ENCODE assay signal across 8 mouse cellular contexts in the genomic region with DNA sequence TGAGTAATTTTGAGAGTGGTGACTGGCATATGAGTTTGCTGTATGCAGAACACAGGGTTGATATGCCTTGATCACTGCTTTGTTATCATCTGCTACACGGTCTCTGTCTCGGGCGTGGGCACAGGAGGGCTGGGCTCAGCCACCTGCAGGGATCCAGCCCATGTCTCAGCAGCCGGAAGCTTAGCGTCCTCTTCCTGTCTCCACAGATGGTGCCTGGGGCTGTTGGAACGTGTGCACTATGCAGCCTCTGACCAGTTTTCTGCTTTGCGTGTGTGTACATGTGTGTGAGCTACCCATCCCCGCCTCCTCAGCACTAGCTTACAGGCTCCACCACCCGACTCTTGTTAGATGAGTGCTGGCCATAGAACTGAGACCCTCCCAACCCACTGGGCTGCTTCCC.
DNase-seq lines count a peak whose midpoint lies in the region; ATAC-seq and TF ChIP-seq lines count a peak whose summit lies in the region.

No protein-coding gene starts in this region.

- ATAC-seq in heart, postnatal 0 days (ENCODE audit: insufficient read depth, low read depth), result no peak

- H3K9me3 ChIP-seq in heart, postnatal 0 days (replicated peaks; ENCODE audit: control insufficient read depth, low read length), result no peaks in the 10 kb centered on the region

- no peak overlapping the region; the same call in 1 of the 2 replicates for H3K9ac ChIP-seq in heart, postnatal 0 days (replicated peaks; ENCODE audit: low read depth, low read length)

- H3K79me2 ChIP-seq in macrophage (ENCODE audit: inconsistent target), result peaks cover 84% of the 10 kb centered on the region

- peak overlapping the region; percentile 11 for H3K4me2 ChIP-seq in heart, postnatal 0 days (ENCODE audit: low read depth, low read length)

- DNase-seq in layer of hippocampus, postnatal 10 days (ENCODE audit: low spot score in 2 of 2), result peak; percentile 21 to 36
- DNase-seq in layer of hippocampus, postnatal 25 days (ENCODE audit: extremely low spot score in 1 of 2, low spot score in 1 of 2), result no peak
- DNase-seq in c-Kit-positive CD71-positive TER-119-negative erythroid progenitor cells, embryonic 14.5 days (ENCODE audit: low read depth), result peak; percentile 51
- no peak for DNase-seq in heart, postnatal 0 days (ENCODE audit: low spot score)
- DNase-seq in thymus, postnatal 10 days (ENCODE audit: low spot score in 2 of 2), result peak; percentile 77 to 87
- DNase-seq in gastrocnemius, adult 18-20 months (ENCODE audit: low spot score), result no peak
- DNase-seq in kidney, adult 11 months, result no peak

- no peak for TF ChIP-seq EP300 in heart, postnatal 0 days (IDR thresholded peaks at IDR 0.05; ENCODE audit: low read depth)

- H3K27ac ChIP-seq in heart, postnatal 0 days (ENCODE audit: low read depth), result peak overlapping the region; percentile 91
- H3K27ac ChIP-seq in macrophage, result peak overlapping the region; percentile 33

- peaks cover 56% of the 10 kb centered on the region for H3K4me1 ChIP-seq in heart, postnatal 0 days (ENCODE audit: control insufficient read depth, insufficient read depth)

- no peak overlapping the region for H3K4me3 ChIP-seq in heart, postnatal 0 days (ENCODE audit: low read depth, low read length)
- no peak overlapping the region for H3K4me3 ChIP-seq in macrophage (ENCODE audit: inconsistent target)

- no peaks in the 10 kb centered on the region for H3K27me3 ChIP-seq in heart, postnatal 0 days (ENCODE audit: control insufficient read depth, insufficient read depth, low read length)

- peaks cover 22% of the 10 kb centered on the region for H3K36me3 ChIP-seq in heart, postnatal 0 days (replicated peaks; ENCODE audit: control insufficient read depth, insufficient read depth, low read length)
- H3K36me3 ChIP-seq in macrophage (ENCODE audit: inconsistent target), result peaks cover 8% of the 10 kb centered on the region

- no peak for TF ChIP-seq CTCF in heart, postnatal 0 days (IDR thresholded peaks at IDR 0.05; ENCODE audit: low read depth)

- 44% methylated on average over 9 of the region's 9 CpGs for whole genome bisulfite sequencing in heart, postnatal 0 days
- 17% methylated on average over 9 of the region's 9 CpGs for WGBS in macrophage (ENCODE audit: missing documents)

Comparison
In these comparisons a context has a peak if more than half of its experiments do, and no peak if none do; other contexts are left out.
1. DNase-seq: peak in layer of hippocampus, postnatal 10 days (2 of 2), c-Kit-positive CD71-positive TER-119-negative erythroid progenitor cells, embryonic 14.5 days (single experiment) and thymus, postnatal 10 days (2 of 2); none in layer of hippocampus, postnatal 25 days (0 of 2), heart, postnatal 0 days (single experiment), gastrocnemius, adult 18-20 months (single experiment) and kidney, adult 11 months (single experiment).